Mouse (Mus musculus) cerebellum, adult 2 months (tissue): ENCODE data around the gene Hhat.

Experiments used
- CTCF ChIP-seq: fragments of 200-500 bp; IDR thresholded peaks from 2 replicates; pipeline ENCODE4 v1.5.1; 2011; ENCODE audit warnings: low read depth, mild to moderate bottlenecking, control low read depth, low read length, moderate library complexity, borderline replicate concordance; ENCODE audit not compliant: insufficient read depth
- POLR2A ChIP-seq: fragments of 200-500 bp; IDR thresholded peaks from 2 replicates; pipeline ENCODE4 v1.6.1; 2011; ENCODE audit warnings: low read length, control low read depth, borderline replicate concordance; ENCODE audit not compliant: insufficient read depth

DNA sequence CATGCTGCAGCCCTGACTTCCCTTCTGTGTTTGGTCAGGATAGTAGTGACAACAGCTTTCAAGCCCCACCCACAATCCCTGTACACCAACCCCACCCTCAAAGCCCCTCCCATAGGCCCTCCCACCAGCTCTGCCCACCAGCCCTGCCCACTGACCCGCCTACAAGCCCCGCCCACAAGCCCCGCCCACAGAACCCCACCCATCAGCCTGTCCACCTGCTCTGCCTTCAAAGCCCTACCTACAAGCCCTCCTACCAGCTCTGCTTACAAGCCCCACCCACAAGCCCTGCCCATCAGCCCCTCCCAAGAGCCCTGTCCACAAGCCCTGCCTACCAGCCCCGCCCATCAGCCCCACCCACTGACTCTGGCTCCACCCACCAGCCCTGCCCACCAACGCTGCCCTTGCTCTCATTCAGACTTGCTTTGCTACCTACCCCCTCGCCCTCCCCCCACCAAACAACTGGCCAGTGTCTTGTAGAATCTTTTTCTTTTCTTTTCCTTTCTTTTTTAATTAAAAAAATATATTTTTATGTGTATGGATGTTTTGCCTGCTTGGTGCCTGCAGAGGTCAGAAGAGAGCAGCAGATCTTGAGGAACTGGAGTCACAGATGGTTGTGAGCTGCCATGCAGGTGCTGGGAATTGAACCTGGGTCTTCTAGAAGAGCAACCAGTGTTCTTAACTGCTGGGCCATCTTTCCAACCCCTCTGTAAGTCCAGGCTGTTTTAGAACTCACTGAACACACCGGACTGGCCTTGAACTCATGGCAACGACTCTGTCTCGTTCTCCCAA is 24.1 kb upstream of the Hhat start:
- no peak for TF ChIP-seq POLR2A
- no peak for TF ChIP-seq CTCF
